Mouse (Mus musculus) inflammation-experienced regulatory T-cells (primary cell): ENCODE results near the gene Btbd35f25. TPM values are rescaled to one million over a fixed set of nuclear protein-coding genes. Genes with fewer than 3 reads are reported as not detected.

Experiments used
- polyA plus RNA-seq, 2 experiments: library from polyadenylated mRNA; unstranded; fragments of 100-300 nt; shearing (Covaris generic); gene quantifications; one replicate each; pipeline ENCODE4 v1.2.1; 2017

Gene Btbd35f25
- polyA plus RNA-seq = not detected

GRCm38 (mm10) chrX:31717056-31717455 lies at the start of gene Btbd35f25:
Gene Btbd35f25 (minus strand): TSS chrX:31717156.

Other genes with a start within 250 kb of the Btbd35f25 start
- gene Gm21883, start 142.9 kb downstream of the Btbd35f25 start, polyA plus RNA-seq = 1 to 10 TPM in 1 of 2 experiments, not detected in 1; 1.1 TPM
- gene Spin2e, start 98.2 kb downstream of the Btbd35f25 start, polyA plus RNA-seq = not detected
- gene Gm21637, start 244.9 kb upstream of the Btbd35f25 start, polyA plus RNA-seq = not detected